Mouse (Mus musculus): ENCODE measurements around the gene Pdxp. TPM values are rescaled to one million over a fixed set of nuclear protein-coding genes. Genes with fewer than 3 reads are reported as not detected.

Gene Pdxp
- total RNA-seq, 1 experiment from 2014 or later = 9.2 TPM

GRCm38 (mm10) chr15:78957021-78957420, 43.3 kb downstream of the Pdxp start:
- ATAC-seq (replicated peaks; ENCODE audit: low read depth, poor library complexity, severe bottlenecking) = no peak

DNA sequence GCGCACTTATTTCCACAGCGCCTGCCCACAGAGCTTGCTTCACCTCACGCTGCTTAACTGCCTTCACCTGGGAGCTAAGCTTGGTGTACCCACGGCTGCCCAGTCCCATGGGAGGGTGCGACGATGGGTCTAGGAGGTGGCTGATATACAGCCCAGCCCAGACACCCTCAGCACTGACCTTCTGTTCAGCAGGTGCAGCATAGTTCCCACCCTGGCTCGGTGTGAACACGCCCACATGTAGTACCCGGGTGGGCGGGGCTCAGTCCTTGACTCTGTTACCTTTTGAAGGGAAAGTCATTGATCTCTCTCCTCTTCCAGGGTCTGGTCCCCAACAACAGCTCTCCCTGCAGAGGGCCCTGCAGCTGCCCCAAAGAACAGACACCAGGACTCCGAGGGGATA, 45.8 kb downstream of the Pdxp start:
- ATAC-seq (replicated peaks; ENCODE audit: low read depth, poor library complexity, severe bottlenecking) = no peak

DNA sequence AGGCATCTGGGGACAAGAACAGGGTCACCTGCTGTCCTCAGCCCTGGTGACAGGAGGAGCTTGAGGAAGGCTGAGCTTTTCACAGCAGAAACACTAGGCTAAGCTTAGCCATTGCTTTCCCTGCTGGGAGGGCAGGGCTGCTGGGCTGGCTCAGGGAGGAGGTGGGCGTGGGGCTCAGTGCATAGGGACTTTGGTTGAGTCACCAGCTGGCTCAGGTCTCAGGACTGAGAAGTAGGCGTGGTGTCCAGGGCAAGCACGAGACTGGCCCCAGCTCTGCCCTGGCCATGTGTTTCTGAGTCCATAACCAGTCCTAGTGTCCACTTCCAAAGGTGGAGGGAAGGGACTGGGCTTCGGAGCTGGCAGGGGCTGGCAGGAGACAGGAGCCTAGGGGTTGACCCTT, 46.4 kb downstream of the Pdxp start:
- no peak for ATAC-seq (replicated peaks; ENCODE audit: low read depth, poor library complexity, severe bottlenecking)

DNA sequence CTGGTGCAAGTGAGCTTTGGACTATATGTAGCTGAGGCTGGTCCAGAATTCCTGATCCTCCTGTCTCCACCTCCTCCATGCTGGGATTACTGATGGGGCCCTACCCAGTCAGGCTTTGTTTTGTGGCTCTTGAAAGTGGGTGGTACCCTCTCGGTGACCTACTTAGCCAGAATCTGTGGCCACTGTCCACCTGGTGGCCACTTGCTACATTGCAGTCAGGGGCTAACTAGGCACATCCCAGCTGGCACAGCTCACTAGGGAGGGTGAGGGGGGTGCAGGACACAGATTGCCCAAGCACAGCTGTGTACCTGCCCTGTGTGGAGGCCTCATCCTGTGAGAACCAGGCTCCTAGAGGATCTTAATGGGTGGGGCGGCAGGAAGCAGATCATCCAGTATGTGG, 49.2 kb downstream of the Pdxp start:
- peak; percentile 91 for ATAC-seq (replicated peaks; ENCODE audit: low read depth, poor library complexity, severe bottlenecking)

Other genes with a start within 250 kb of the Pdxp start
- gene Elfn2, start 195.1 kb upstream of the Pdxp start, total RNA-seq (2017) = not detected in 2 replicates
- 9.2 and 13.6 TPM in 2 replicates for gene Mfng, start 140.4 kb upstream of the Pdxp start, total RNA-seq (2017)
- not detected in 2 replicates for gene Card10, start 110.9 kb upstream of the Pdxp start, total RNA-seq (2017)
- not detected in 2 replicates for gene Cdc42ep1, start 71.3 kb upstream of the Pdxp start, total RNA-seq (2017)
- gene Lgals2, start 58.4 kb upstream of the Pdxp start, total RNA-seq (2017) = not detected in 2 replicates
- 9.3 and 19.5 TPM in 2 replicates for gene Gga1, start 36.7 kb upstream of the Pdxp start, total RNA-seq (2017)
- gene Gm49510, start 14.3 kb upstream of the Pdxp start, total RNA-seq (2017) = 2.7 TPM in 1 of 2 replicates, not detected in the other
- gene Sh3bp1, start 14.2 kb upstream of the Pdxp start, total RNA-seq (2017) = 17.4 and 33.3 TPM in 2 replicates
- gene Lgals1, start 12.8 kb downstream of the Pdxp start, total RNA-seq (2017) = 322 and 335 TPM in 2 replicates
- 27.8 and 29.7 TPM in 2 replicates for gene Nol12, start 21.0 kb downstream of the Pdxp start, total RNA-seq (2017)
- 25.0 and 35.6 TPM in 2 replicates for gene Triobp, start 33.8 kb downstream of the Pdxp start, total RNA-seq (2017)
- 53.4 and 60.7 TPM in 2 replicates for gene H1f0, start 114.5 kb downstream of the Pdxp start, total RNA-seq (2017)
- gene Galr3, start 128.0 kb downstream of the Pdxp start, total RNA-seq (2017) = 1.4 and 3.5 TPM in 2 replicates
- gene Ankrd54, start 149.0 kb downstream of the Pdxp start, total RNA-seq (2017) = 12.0 and 18.3 TPM in 2 replicates
- gene Eif3l, start 161.3 kb downstream of the Pdxp start, total RNA-seq (2017) = 227 and 237 TPM in 2 replicates
- 2.3 and 2.5 TPM in 2 replicates for gene Micall1, start 195.0 kb downstream of the Pdxp start, total RNA-seq (2017)
- gene Polr2f, start 227.1 kb downstream of the Pdxp start, total RNA-seq (2017) = 72.3 and 128 TPM in 2 replicates
- 0.14 TPM in 1 of 2 replicates, not detected in the other for gene 1700088E04Rik, start 227.3 kb downstream of the Pdxp start, total RNA-seq (2017)

Data from common myeloid progenitor, adult 5-6 weeks (primary cell).